Mouse (Mus musculus) right cerebral cortex, postnatal 4 days (tissue): ENCODE results near the gene Kdelr1.

Source experiments
- DNase-seq: peaks from one replicate; pipeline ENCODE4 v3.0.0-alpha.2; 2022

Gene Kdelr1

GRCm38 (mm10) chr7:45917004-45917704 lies 44.6 kb downstream of the Kdelr1 start:
- no peak for DNase-seq

- no peak for DNase-seq
These were observed 45.4 kb downstream of the Kdelr1 start for GRCm38 (mm10) chr7:45917926-45918325.

GRCm38 (mm10) chr7:45919083-45919671 lies 46.6 kb downstream of the Kdelr1 start:
- DNase-seq: no peak

GRCm38 (mm10) chr7:45919761-45920160 lies 47.2 kb downstream of the Kdelr1 start:
- no peak for DNase-seq

- no peak for DNase-seq
These were observed 48.1 kb downstream of the Kdelr1 start for GRCm38 (mm10) chr7:45920583-45921241.

GRCm38 (mm10) chr7:45921242-45921621 lies 48.7 kb downstream of the Kdelr1 start, which contains the start of gene Emp3:
Gene Emp3, minus strand, starts transcription at chr7:45921404.
- no peak for DNase-seq

GRCm38 (mm10) chr7:45921950-45922600 lies 49.5 kb downstream of the Kdelr1 start:
- no peak for DNase-seq

- peak; percentile 89 for DNase-seq
These were observed 50.6 kb downstream of the Kdelr1 start for GRCm38 (mm10) chr7:45922928-45923761.

- DNase-seq: peak; percentile 30
These were observed 51.3 kb downstream of the Kdelr1 start, which contains the start of gene Ccdc114 for GRCm38 (mm10) chr7:45923762-45924428. Gene Ccdc114, plus strand, starts transcription at chr7:45924072.

GRCm38 (mm10) chr7:45924429-45924816 lies 51.9 kb downstream of the Kdelr1 start:
- DNase-seq: no peak

GRCm38 (mm10) chr7:45928626-45929295 lies 56.2 kb downstream of the Kdelr1 start:
- DNase-seq: no peak

GRCm38 (mm10) chr7:45929688-45930087 lies 57.1 kb downstream of the Kdelr1 start:
- no peak for DNase-seq
